Mouse (Mus musculus): Measurements from ENCODE around the gene Ttc26. TPM values are rescaled to one million over a fixed set of nuclear protein-coding genes. Genes with fewer than 3 reads are reported as not detected.
A peak's percentile ranks its signal among the peaks of the same experiment; 100 is the strongest.
"Not testable (repeated sequence)": the region's sequence is repeated elsewhere in the genome, so short reads cannot be mapped to it uniquely, and the experiment has no call there.

Ttc26 gene
- polyA plus RNA-seq, 1 experiment from 2014 or later = 12.4 TPM

DNA sequence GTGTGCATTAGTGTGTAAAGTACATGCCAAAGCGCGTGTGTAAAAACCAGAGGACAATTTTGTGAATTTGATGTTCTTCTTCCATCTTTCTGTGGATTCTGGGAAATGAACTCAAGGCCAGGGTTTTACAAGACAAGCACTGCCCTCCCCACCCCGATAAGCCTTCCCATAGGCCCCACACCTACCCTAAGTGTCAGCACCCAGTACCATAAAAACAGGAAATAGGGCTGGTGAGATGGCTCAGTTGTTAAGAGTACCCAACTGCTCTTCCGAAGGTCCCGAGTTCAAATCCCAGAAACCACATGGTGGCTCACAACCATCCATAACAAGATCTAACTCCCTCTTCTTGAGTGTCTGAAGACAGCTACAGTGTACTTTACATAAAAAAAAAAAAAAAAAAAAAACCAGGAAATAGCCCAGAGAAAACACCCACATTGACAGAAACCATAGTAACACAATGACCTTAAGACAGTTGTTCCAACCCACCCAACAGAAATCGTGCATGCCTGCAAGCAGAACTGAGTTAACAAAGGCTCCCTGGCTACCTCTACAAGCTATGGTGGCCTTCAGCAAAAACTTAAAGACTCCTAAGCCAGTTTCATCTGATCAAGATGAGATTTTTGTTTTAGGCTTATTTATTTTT is 32.3 kb upstream of the Ttc26 start:
- Histone ChIP-seq H3K9ac (replicated peaks) (no peak overlapping the region), H3K4me1 (peaks cover 6% of the 10 kb centered on the region), H3K27ac (replicated peaks) (no peak overlapping the region), H3K4me3 (no peak overlapping the region), H3K9me3 (no peaks in the 10 kb centered on the region), H3K36me3 (no peaks in the 10 kb centered on the region), H3K27me3 (peaks cover 42% of the 10 kb centered on the region), H3K4me2 (replicated peaks) (no peak overlapping the region)
- ATAC-seq (ENCODE audit: low FRiP score, low read depth) = no peak
- 93% methylated on average over 6 of the region's 6 CpGs for WGBS

- Histone ChIP-seq H3K4me1 (peaks cover 14% of the 10 kb centered on the region), H3K9me3 (no peaks in the 10 kb centered on the region), H3K4me2 (replicated peaks) (no peak overlapping the region), H3K36me3 (no peaks in the 10 kb centered on the region), H3K4me3 (no peak overlapping the region), H3K27me3 (peaks cover 50% of the 10 kb centered on the region), H3K9ac (replicated peaks) (no peak overlapping the region), H3K27ac (replicated peaks) (no peak overlapping the region)
- 84% methylated on average over 9 of the region's 9 CpGs for WGBS
- no peak for ATAC-seq (ENCODE audit: low FRiP score, low read depth)
These were observed 31.5 kb upstream of the Ttc26 start for GRCm38 (mm10) chr6:38349806-38350205.

DNA sequence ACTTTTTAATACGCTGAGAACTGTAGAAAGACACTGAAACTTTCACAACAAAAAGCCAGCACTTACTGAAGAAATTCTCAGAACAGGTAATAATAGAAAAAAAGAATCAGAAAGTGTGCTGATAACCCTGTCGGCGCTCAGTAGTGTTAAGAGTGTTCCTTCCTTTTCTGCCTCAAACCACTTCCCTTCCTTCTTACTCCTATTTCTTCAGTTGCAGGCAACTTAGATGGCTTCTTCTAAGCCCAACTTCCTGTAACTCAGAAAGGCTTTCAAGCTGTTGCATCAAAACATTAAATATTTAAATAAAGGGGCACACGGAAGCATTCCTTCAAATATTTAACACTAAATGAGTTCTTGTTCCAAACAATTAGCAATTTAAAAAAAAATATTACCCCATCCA is 29.3 kb upstream of the Ttc26 start:
- Histone ChIP-seq H3K27me3 (peaks cover 69% of the 10 kb centered on the region), H3K4me1 (peaks cover 22% of the 10 kb centered on the region), H3K4me3 (no peak overlapping the region; the same call in 1 of the 2 replicates), H3K4me2 (replicated peaks) (no peak overlapping the region), H3K9me3 (no peaks in the 10 kb centered on the region), H3K9ac (replicated peaks) (no peak overlapping the region), H3K36me3 (no peaks in the 10 kb centered on the region), H3K27ac (replicated peaks) (no peak overlapping the region)
- ATAC-seq (ENCODE audit: low FRiP score, low read depth) = no peak
- WGBS = 57% methylated on average over 4 of the region's 4 CpGs

GRCm38 (mm10) chr6:38352451-38352850 is 28.8 kb upstream of the Ttc26 start:
- H3K4me1 ChIP-seq = peaks cover 22% of the 10 kb centered on the region
- no peak overlapping the region for H3K9ac ChIP-seq (replicated peaks)
- no peaks in the 10 kb centered on the region for H3K9me3 ChIP-seq
- no peak overlapping the region for H3K27ac ChIP-seq (replicated peaks)
- no peak overlapping the region for H3K4me3 ChIP-seq
- WGBS = 10% methylated on average over 10 of the region's 10 CpGs
- ATAC-seq (ENCODE audit: low FRiP score, low read depth) = no peak
- peaks cover 74% of the 10 kb centered on the region for H3K27me3 ChIP-seq
- H3K36me3 ChIP-seq = no peaks in the 10 kb centered on the region
- no peak overlapping the region for H3K4me2 ChIP-seq (replicated peaks)

DNA sequence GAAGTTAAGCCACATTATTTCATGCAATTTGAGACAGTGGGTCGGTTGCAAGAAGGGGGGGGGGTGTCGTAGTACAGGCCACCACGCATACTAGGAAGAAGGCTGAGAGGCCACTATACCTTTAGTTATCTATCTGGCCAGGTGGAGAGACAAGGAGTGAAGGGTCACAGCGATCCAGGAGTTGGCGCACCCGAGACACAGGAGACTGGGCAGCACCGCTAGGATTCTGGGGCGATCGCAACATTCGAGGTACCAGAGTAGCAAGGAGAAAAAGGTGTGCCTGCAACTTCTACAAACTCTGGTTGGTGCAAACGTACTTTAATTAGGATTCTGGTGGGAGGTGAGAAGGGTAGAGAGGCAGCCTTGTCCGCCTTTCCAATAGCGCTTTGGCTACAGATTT is 28.1 kb upstream of the Ttc26 start:
- peaks cover 76% of the 10 kb centered on the region for H3K27me3 ChIP-seq
- H3K9me3 ChIP-seq = no peaks in the 10 kb centered on the region
- H3K4me1 ChIP-seq = peaks cover 22% of the 10 kb centered on the region
- H3K36me3 ChIP-seq = no peaks in the 10 kb centered on the region
- H3K27ac ChIP-seq (replicated peaks) = no peak overlapping the region
- H3K9ac ChIP-seq (replicated peaks) = no peak overlapping the region
- WGBS = 4% methylated on average over 13 of the region's 13 CpGs
- peak overlapping the region; percentile 51; the same call in 1 of the 2 replicates for H3K4me3 ChIP-seq
- no peak for ATAC-seq (ENCODE audit: low FRiP score, low read depth)
- H3K4me2 ChIP-seq (replicated peaks) = no peak overlapping the region

DNA sequence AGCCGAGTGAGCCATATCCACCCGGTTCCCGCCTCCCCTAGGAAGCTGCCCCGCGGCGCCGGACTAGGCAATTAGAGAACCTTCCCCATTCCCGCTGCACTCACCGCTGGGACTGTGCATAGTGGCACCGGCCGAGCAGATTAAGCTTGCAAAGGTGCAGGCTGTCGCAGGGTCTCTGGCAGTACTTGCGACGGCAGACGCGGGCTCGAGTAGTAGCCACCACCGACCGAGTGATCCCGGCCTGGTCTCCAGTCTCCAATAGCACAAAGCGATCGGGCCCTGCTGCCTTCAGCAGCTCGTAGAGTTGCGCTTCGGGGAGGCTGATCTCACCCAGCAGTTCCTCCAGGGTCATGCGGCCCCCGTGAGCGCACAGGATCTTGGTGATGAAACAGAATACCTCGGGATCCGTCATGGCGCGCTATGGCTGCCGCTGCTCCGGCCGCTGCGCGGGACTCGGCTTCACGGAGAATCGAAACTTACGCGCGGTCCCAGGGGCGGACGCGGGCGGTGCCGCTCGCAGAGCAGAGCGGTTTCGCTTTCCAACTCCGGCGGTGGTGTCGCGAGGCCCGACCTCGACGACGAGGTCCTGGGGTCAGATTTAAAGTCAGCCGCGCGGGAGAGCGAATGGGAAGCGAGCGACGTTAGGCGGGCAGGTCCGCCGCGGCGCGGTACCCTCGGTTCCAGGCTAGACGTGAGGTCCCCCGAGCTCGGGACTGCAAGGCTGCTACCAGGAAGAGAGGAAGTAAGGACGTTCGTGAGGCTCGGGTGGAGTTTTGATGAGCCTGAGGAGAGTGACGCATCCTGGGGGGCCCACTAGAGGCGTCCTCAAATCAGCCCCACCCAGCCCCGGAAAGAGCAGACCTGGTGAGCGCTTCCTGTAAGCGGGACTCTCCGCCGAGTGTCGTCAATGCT is 27.2 kb upstream of the Ttc26 start, which contains the start of gene Zc3hav1:
Gene Zc3hav1, minus strand, starts transcription at position 793 of the 912 bp plus-strand sequence.
- H3K9ac ChIP-seq (replicated peaks) = peak within 1 kb of the TSS; percentile 54
- no peaks in the 10 kb centered on the region for H3K36me3 ChIP-seq
- peak within 1 kb of the TSS; percentile 51 for H3K4me3 ChIP-seq
- peaks cover 76% of the 10 kb centered on the region for H3K27me3 ChIP-seq
- H3K9me3 ChIP-seq = no peaks in the 10 kb centered on the region
- peak; percentile 58; the same call in 1 of the 2 replicates for ATAC-seq (ENCODE audit: low FRiP score, low read depth)
- H3K27ac ChIP-seq (replicated peaks) = no peak within 1 kb of the TSS
- peaks cover 22% of the 10 kb centered on the region for H3K4me1 ChIP-seq
- peak within 1 kb of the TSS; percentile 63 for H3K4me2 ChIP-seq (replicated peaks)
- under 1% methylated on average over 87 of the region's 87 CpGs for WGBS

DNA sequence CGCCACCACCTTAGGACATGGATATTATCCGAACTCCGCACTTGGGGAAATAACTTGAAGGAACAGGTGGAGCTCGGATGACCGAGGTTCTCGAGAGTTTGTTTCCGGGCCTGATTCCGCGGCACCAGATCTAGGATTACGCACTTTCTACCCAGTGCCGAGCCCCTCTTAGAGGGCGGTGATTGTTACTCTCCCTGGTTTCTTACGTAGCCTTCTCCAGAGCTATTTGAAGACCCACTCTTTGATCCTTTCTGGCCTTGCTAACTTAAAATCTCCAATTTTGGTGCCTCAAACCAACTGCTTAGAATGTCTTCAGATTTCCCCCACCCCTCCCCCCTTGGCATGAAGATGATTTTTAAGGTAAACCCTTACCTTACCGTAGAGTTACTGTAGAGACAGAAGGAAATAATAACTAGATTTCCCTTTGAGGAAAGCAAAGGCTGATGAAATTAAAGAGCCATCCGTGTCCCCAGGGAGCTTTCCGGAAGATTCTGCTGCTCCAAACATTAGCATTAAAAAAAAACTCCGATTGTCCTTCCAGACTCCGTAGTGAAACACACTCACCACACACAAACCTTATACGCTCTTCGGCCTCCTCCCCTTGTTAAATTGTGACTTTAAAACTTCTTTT is 26.4 kb upstream of the Ttc26 start:
- Histone ChIP-seq H3K9ac (replicated peaks) (peak overlapping the region; percentile 54; the same call in 1 of the 2 replicates), H3K4me2 (replicated peaks) (peak overlapping the region; percentile 63), H3K9me3 (no peaks in the 10 kb centered on the region), H3K4me1 (peaks cover 22% of the 10 kb centered on the region), H3K27ac (replicated peaks) (no peak overlapping the region), H3K36me3 (no peaks in the 10 kb centered on the region), H3K27me3 (peaks cover 72% of the 10 kb centered on the region), H3K4me3 (peak overlapping the region; percentile 51)
- WGBS = 1% methylated on average over 20 of the region's 20 CpGs
- no peak for ATAC-seq (ENCODE audit: low FRiP score, low read depth)

- Histone ChIP-seq H3K9me3 (no peaks in the 10 kb centered on the region), H3K27me3 (peaks cover 66% of the 10 kb centered on the region), H3K4me2 (replicated peaks) (peak overlapping the region; percentile 63; the same call in 1 of the 2 replicates), H3K4me1 (peaks cover 22% of the 10 kb centered on the region), H3K36me3 (no peaks in the 10 kb centered on the region), H3K4me3 (no peak overlapping the region), H3K9ac (replicated peaks) (no peak overlapping the region), H3K27ac (replicated peaks) (no peak overlapping the region)
- no peak for ATAC-seq (ENCODE audit: low FRiP score, low read depth)
- 1% methylated on average over 8 of the region's 8 CpGs for WGBS
These were observed 25.9 kb upstream of the Ttc26 start for GRCm38 (mm10) chr6:38355354-38355823.

- H3K4me3 ChIP-seq = no peak overlapping the region
- ATAC-seq (ENCODE audit: low FRiP score, low read depth) = no peak
- H3K9ac ChIP-seq (replicated peaks) = no peak overlapping the region
- no peak overlapping the region for H3K27ac ChIP-seq (replicated peaks)
- peaks cover 22% of the 10 kb centered on the region for H3K4me1 ChIP-seq
- peaks cover 62% of the 10 kb centered on the region for H3K27me3 ChIP-seq
- no peak overlapping the region for H3K4me2 ChIP-seq (replicated peaks)
- 7% methylated on average over 7 of the region's 7 CpGs for WGBS
- no peaks in the 10 kb centered on the region for H3K9me3 ChIP-seq
- no peaks in the 10 kb centered on the region for H3K36me3 ChIP-seq
These were observed 25.4 kb upstream of the Ttc26 start for GRCm38 (mm10) chr6:38355862-38356261.

- H3K4me3 ChIP-seq; H3K27ac ChIP-seq (replicated peaks); H3K9ac ChIP-seq (replicated peaks); ATAC-seq (ENCODE audit: low FRiP score, low read depth); H3K9me3 ChIP-seq; H3K36me3 ChIP-seq; H3K4me2 ChIP-seq (replicated peaks): not testable (repeated sequence)
- peaks cover 22% of the 10 kb centered on the region for H3K4me1 ChIP-seq
- 77% methylated on average over 15 of the region's 15 CpGs for WGBS
- H3K27me3 ChIP-seq = peaks cover 54% of the 10 kb centered on the region
These were observed 24.4 kb upstream of the Ttc26 start for GRCm38 (mm10) chr6:38356661-38357433.

- no peak overlapping the region for H3K9ac ChIP-seq (replicated peaks)
- peaks cover 47% of the 10 kb centered on the region for H3K27me3 ChIP-seq
- no peak overlapping the region for H3K4me2 ChIP-seq (replicated peaks)
- no peaks in the 10 kb centered on the region for H3K36me3 ChIP-seq
- no peak overlapping the region for H3K4me3 ChIP-seq
- WGBS = 22% methylated on average over 5 of the region's 5 CpGs
- H3K27ac ChIP-seq (replicated peaks) = no peak overlapping the region
- no peak for ATAC-seq (ENCODE audit: low FRiP score, low read depth)
- peaks cover 22% of the 10 kb centered on the region for H3K4me1 ChIP-seq
- no peaks in the 10 kb centered on the region for H3K9me3 ChIP-seq
These were observed 23.5 kb upstream of the Ttc26 start for GRCm38 (mm10) chr6:38357603-38358252.

Data from midbrain, embryonic 12.5 days (tissue).